In the genomic region with DNA sequence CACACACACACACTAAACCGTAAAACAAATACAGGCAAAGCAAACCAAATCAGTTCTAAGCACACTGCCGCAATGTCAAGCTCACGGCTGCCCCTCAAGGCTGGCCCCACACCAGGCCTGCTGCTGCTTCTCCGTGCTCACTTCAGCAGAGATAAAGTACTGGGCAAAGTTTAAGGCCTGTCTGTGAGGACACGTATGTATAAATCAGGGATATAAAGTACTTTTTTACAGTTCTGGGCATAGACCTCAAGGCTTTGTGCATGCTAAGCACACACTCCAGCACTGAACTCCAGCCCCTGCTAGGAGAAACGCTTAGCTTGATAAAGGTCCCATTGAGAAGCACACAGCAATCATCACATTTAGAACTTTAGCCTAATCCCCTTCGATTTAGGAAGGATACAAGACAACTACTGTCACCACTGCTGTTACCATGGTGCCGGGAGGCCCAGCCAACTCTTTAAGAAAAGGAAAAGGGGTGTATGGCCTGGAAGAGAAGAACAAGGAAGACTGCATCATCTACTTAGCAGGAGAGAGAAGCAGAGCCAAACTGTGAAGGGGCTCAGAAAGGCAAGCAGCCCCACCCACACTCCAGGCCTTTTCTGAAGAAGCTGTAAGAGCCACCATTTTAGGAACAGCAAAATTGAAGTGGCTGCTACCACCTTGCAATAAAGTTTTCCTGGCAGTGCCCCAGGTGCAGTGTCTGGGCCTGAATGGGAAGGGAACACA, we compare ENCODE assay signal across 10 mouse cellular contexts. TPM values are rescaled to one million over a fixed set of nuclear protein-coding genes. Genes with fewer than 3 reads are reported as not detected.
DNase-seq lines count a peak whose midpoint lies in the region; ATAC-seq lines count a peak whose summit lies in the region.
"Had no signal": no experiment of that assay in that cellular context is flagged by ENCODE, and none has a peak within 500 bp of the region (broad histone marks: within the 10 kb centered on the region; RNA-seq: fewer than 3 reads in every experiment).

No protein-coding gene starts in this region.

- H3K9me3 ChIP-seq in embryonic facial prominence, embryonic 10.5 days = no peaks in the 10 kb centered on the region
- H3K9me3 ChIP-seq in intestine, embryonic 14.5 days (ENCODE audit: control insufficient read depth, low read length) = no peaks in the 10 kb centered on the region

- H3K27me3 ChIP-seq in embryonic facial prominence, embryonic 10.5 days (replicated peaks; ENCODE audit: low read depth, poor library complexity, severe bottlenecking) = no peaks in the 10 kb centered on the region
- H3K27me3 ChIP-seq in intestine, embryonic 14.5 days (replicated peaks; ENCODE audit: control insufficient read depth, insufficient read depth, low read length) = no peaks in the 10 kb centered on the region

- H3K27ac ChIP-seq in embryonic facial prominence, embryonic 10.5 days (replicated peaks) = peak overlapping the region; percentile 59
- peak overlapping the region; percentile 75 for H3K27ac ChIP-seq in intestine, embryonic 14.5 days (ENCODE audit: low read depth)

- DNase-seq in ZHBTc4 (ENCODE audit: low read depth, low spot score) = peak; percentile 44
- no peak for DNase-seq in embryonic facial prominence, embryonic 10.5 days (ENCODE audit: low spot score)
- no peak for DNase-seq in intestine, embryonic 14.5 days (ENCODE audit: low spot score)
- DNase-seq in mesoderm, embryonic 11.5 days (ENCODE audit: low read depth, low spot score) = peak; percentile 13
- DNase-seq in left cerebral cortex, adult 18-20 months (ENCODE audit: low spot score in 2 of 2) = no peak
- no peak for DNase-seq in layer of hippocampus, adult 11-12 months (ENCODE audit: low spot score)
- DNase-seq in layer of hippocampus, adult 9-10 months (ENCODE audit: low spot score) = no peak
- DNase-seq: kidney, adult 9 months; thymus, postnatal 14 days had no signal

- 0 out of 2 replicates have a peak, but pooled peaks have one; percentile 33 for ATAC-seq in intestine, embryonic 14.5 days (replicated peaks; ENCODE audit: low FRiP score, low TSS enrichment, low read depth)
- no peak for ATAC-seq in CD4-positive, CD25-positive, alpha-beta regulatory T cell, adult 4 months

- H3K4me3 ChIP-seq in embryonic facial prominence, embryonic 10.5 days = no peak overlapping the region
- no peak overlapping the region for H3K4me3 ChIP-seq in intestine, embryonic 14.5 days (ENCODE audit: low read depth, low read length)

- H3K9ac ChIP-seq in intestine, embryonic 14.5 days (ENCODE audit: low read length) = no peak overlapping the region

- H3K4me1 ChIP-seq in embryonic facial prominence, embryonic 10.5 days = peaks cover 19% of the 10 kb centered on the region
- H3K4me1 ChIP-seq in intestine, embryonic 14.5 days (replicated peaks; ENCODE audit: control insufficient read depth, insufficient read depth, low read length) = peaks cover 7% of the 10 kb centered on the region; the same call in 1 of the 2 replicates

- 0 out of 2 replicates have a peak overlapping the region, but pooled peaks have one; percentile 5 for H3K4me2 ChIP-seq in intestine, embryonic 14.5 days (ENCODE audit: low read length)

- 68% methylated on average over 8 of the region's 8 CpGs for WGBS in embryonic facial prominence, embryonic 10.5 days
- 44% methylated on average over 8 of the region's 8 CpGs for WGBS in intestine, embryonic 14.5 days

- 0 out of 2 replicates have a peak, but pooled peaks cover 5% of the 10 kb centered on the region for H3K36me3 ChIP-seq in embryonic facial prominence, embryonic 10.5 days (replicated peaks)
- no peaks in the 10 kb centered on the region for H3K36me3 ChIP-seq in intestine, embryonic 14.5 days (ENCODE audit: control insufficient read depth, insufficient read depth, low read length)

RNA-seq across cellular contexts. Expression of a gene that starts 9.4 kb away (rescaled TPM):
- 121 and 132 TPM in 2 replicates for polyA plus RNA-seq in embryonic facial prominence, embryonic 10.5 days (2016; fragmentation: Nextera tagmentation; extraction: Ambion mirVana)
- polyA plus RNA-seq in intestine, embryonic 14.5 days (2014; fragmentation: Nextera tagmentation; extraction: Ambion mirVana) = 106 and 115 TPM in 2 replicates
- 100 to 1,000 TPM; 159 to 179 TPM for total RNA-seq in left cerebral cortex, adult 18-20 months (2021)
- 10 to 100 TPM; 24.1 to 34.8 TPM for polyA plus RNA-seq in CD4-positive, CD25-positive, alpha-beta regulatory T cell, adult 4 months (2017; shearing (Covaris generic))

RNA-seq across cellular contexts. Expression of a gene that starts 37.5 kb away (rescaled TPM):
- polyA plus RNA-seq in embryonic facial prominence, embryonic 10.5 days (2016; fragmentation: Nextera tagmentation; extraction: Ambion mirVana) = 96.6 and 101 TPM in 2 replicates
- polyA plus RNA-seq in intestine, embryonic 14.5 days (2014; fragmentation: Nextera tagmentation; extraction: Ambion mirVana) = 83.0 and 89.8 TPM in 2 replicates
- total RNA-seq in left cerebral cortex, adult 18-20 months (2021) = 10 to 100 TPM; 40.2 to 44.9 TPM
- polyA plus RNA-seq in CD4-positive, CD25-positive, alpha-beta regulatory T cell, adult 4 months (2017; shearing (Covaris generic)) = 10 to 100 TPM; 31.4 to 35.3 TPM

RNA-seq across cellular contexts. Expression of a gene that starts 49.6 kb away (rescaled TPM):
- polyA plus RNA-seq in embryonic facial prominence, embryonic 10.5 days (2016; fragmentation: Nextera tagmentation; extraction: Ambion mirVana) = 265 and 272 TPM in 2 replicates
- 221 and 245 TPM in 2 replicates for polyA plus RNA-seq in intestine, embryonic 14.5 days (2014; fragmentation: Nextera tagmentation; extraction: Ambion mirVana)
- 100 to 1,000 TPM; 148 to 152 TPM for total RNA-seq in left cerebral cortex, adult 18-20 months (2021)
- 100 to 1,000 TPM; 126 to 160 TPM for polyA plus RNA-seq in CD4-positive, CD25-positive, alpha-beta regulatory T cell, adult 4 months (2017; shearing (Covaris generic))

RNA-seq across cellular contexts. Expression of a gene that starts 49.7 kb away (rescaled TPM):
- polyA plus RNA-seq in embryonic facial prominence, embryonic 10.5 days (2016; fragmentation: Nextera tagmentation; extraction: Ambion mirVana) = 40.0 and 42.1 TPM in 2 replicates
- 23.8 and 28.3 TPM in 2 replicates for polyA plus RNA-seq in intestine, embryonic 14.5 days (2014; fragmentation: Nextera tagmentation; extraction: Ambion mirVana)
- total RNA-seq in left cerebral cortex, adult 18-20 months (2021) = 10 to 100 TPM; 53.1 to 56.6 TPM
- 1 to 10 TPM; 2.8 to 4.1 TPM for polyA plus RNA-seq in CD4-positive, CD25-positive, alpha-beta regulatory T cell, adult 4 months (2017; shearing (Covaris generic))

Comparison
In these comparisons a context has a peak if more than half of its experiments do, and no peak if none do; other contexts are left out.
1. DNase-seq: peak in ZHBTc4 (single experiment) and mesoderm, embryonic 11.5 days (single experiment); none in embryonic facial prominence, embryonic 10.5 days (single experiment), intestine, embryonic 14.5 days (single experiment), left cerebral cortex, adult 18-20 months (0 of 2), layer of hippocampus, adult 11-12 months (single experiment) and layer of hippocampus, adult 9-10 months (single experiment).